Mouse (Mus musculus) heart, postnatal 25 days (tissue): Measurements from ENCODE around the gene Cyp46a1. TPM values are rescaled to one million over a fixed set of nuclear protein-coding genes. Genes with fewer than 3 reads are reported as not detected.
A peak's percentile ranks its signal among the peaks of the same experiment; 100 is the strongest.

ENCODE experiments used
- DNase-seq: peaks from one replicate; pipeline ENCODE4 v3.0.0; 2022; ENCODE audit warnings: low spot score
- intact Hi-C: fragments of 180-260 bp; cut with DNase I; formaldehyde crosslinking; loops from one replicate; pipeline ENCODE4 v1.15.1; 2025
- total RNA-seq, 2 experiments: library from RNA; stranded (reverse); gene quantifications; 2 replicates each; pipeline ENCODE4 v1.2.3; 2021

Cyp46a1 gene
- under 1 TPM; 0.31 to 0.36 TPM for total RNA-seq

- intact Hi-C loops, result no loop called here
- peak; percentile 99 for DNase-seq
Observed at GRCm38 (mm10) chr12:108333895-108334445, at the start of gene Cyp46a1. Cyp46a1 (plus strand) TSS chr12:108334381.

GRCm38 (mm10) chr12:108284455-108285224 lies 49.5 kb upstream of the Cyp46a1 start:
- no peak for DNase-seq
- intact Hi-C loops, result no loop called here

- no peak for DNase-seq
- intact Hi-C loops, result no loop called here
Observed at GRCm38 (mm10) chr12:108285225-108286011, 48.8 kb upstream of the Cyp46a1 start.

- intact Hi-C loops, result no loop called here
Observed at GRCm38 (mm10) chr12:108286381-108286780, 47.8 kb upstream of the Cyp46a1 start.

GRCm38 (mm10) chr12:108287011-108287410 lies 47.2 kb upstream of the Cyp46a1 start:
- DNase-seq, result no peak
- intact Hi-C loops, result no loop called here

More at GRCm38 (mm10) chr12:108286381-108286780, 47.8 kb upstream of the Cyp46a1 start:
- no peak for DNase-seq

GRCm38 (mm10) chr12:108288127-108288880 lies 45.9 kb upstream of the Cyp46a1 start:
- DNase-seq, result no peak
- intact Hi-C loops, result no loop called here

GRCm38 (mm10) chr12:108292419-108292818 lies 41.8 kb upstream of the Cyp46a1 start:
- intact Hi-C loops, result loop anchor here (2.0 kb wide), 1 partner anchor 74 kb away; no protein-coding TSS in a partner anchor

GRCm38 (mm10) chr12:108292957-108293356 lies 41.2 kb upstream of the Cyp46a1 start:
- no peak for DNase-seq
- intact Hi-C loops, result loop anchor here (1.0 to 2.0 kb wide), 2 partner anchors 74 to 84 kb away; no protein-coding TSS in a partner anchor

More at GRCm38 (mm10) chr12:108292419-108292818, 41.8 kb upstream of the Cyp46a1 start:
- no peak for DNase-seq

- intact Hi-C loops, result no loop called here
- no peak for DNase-seq
Observed at GRCm38 (mm10) chr12:108294620-108295019, 39.6 kb upstream of the Cyp46a1 start.

- intact Hi-C loops, result no loop called here
- no peak for DNase-seq
Observed at GRCm38 (mm10) chr12:108297033-108297432, 37.1 kb upstream of the Cyp46a1 start.

GRCm38 (mm10) chr12:108301006-108301405 lies 33.2 kb upstream of the Cyp46a1 start:
- intact Hi-C loops, result no loop called here
- DNase-seq, result no peak

GRCm38 (mm10) chr12:108303778-108304365 lies 30.3 kb upstream of the Cyp46a1 start:
- DNase-seq, result no peak
- intact Hi-C loops, result no loop called here

- intact Hi-C loops, result no loop called here
Observed at GRCm38 (mm10) chr12:108305172-108305571, 29.0 kb upstream of the Cyp46a1 start.

GRCm38 (mm10) chr12:108305812-108306794 lies 28.1 kb upstream of the Cyp46a1 start, which contains the start of gene Hhipl1:
Hhipl1 (plus strand) TSS chr12:108306270.
- intact Hi-C loops, result no loop called here

More at GRCm38 (mm10) chr12:108305172-108305571, 29.0 kb upstream of the Cyp46a1 start:
- DNase-seq, result no peak

GRCm38 (mm10) chr12:108307553-108307952 lies 26.6 kb upstream of the Cyp46a1 start:
- DNase-seq, result no peak
- intact Hi-C loops, result no loop called here

More at GRCm38 (mm10) chr12:108305812-108306794, 28.1 kb upstream of the Cyp46a1 start, which contains the start of gene Hhipl1:
- no peak for DNase-seq

GRCm38 (mm10) chr12:108308363-108308856 lies 25.8 kb upstream of the Cyp46a1 start:
- intact Hi-C loops, result no loop called here
- peak; percentile 79 for DNase-seq

- DNase-seq, result peak; percentile 75
- intact Hi-C loops, result no loop called here
Observed at GRCm38 (mm10) chr12:108309116-108309794, 24.9 kb upstream of the Cyp46a1 start.
